Mouse (Mus musculus): ENCODE results near the gene Ifitm2. TPM values are rescaled to one million over a fixed set of nuclear protein-coding genes. Genes with fewer than 3 reads are reported as not detected.

The Ifitm2 gene
- polyA plus RNA-seq, 1 experiment from 2014 or later, result 1,406 TPM

Other genes with a start within 250 kb of the Ifitm2 start
- not detected in 2 replicates for gene Cyp2e1, start 192.2 kb downstream of the Ifitm2 start, polyA plus RNA-seq (2014; fragmentation: Nextera tagmentation; extraction: Ambion mirVana)
- 0.35 and 0.69 TPM in 2 replicates for gene Syce1, start 168.1 kb downstream of the Ifitm2 start, polyA plus RNA-seq (2014; fragmentation: Nextera tagmentation; extraction: Ambion mirVana)
- gene Zfp941, start 133.8 kb downstream of the Ifitm2 start, polyA plus RNA-seq (2014; fragmentation: Nextera tagmentation; extraction: Ambion mirVana), result 1.4 and 2.3 TPM in 2 replicates
- gene Urah, start 121.0 kb downstream of the Ifitm2 start, polyA plus RNA-seq (2014; fragmentation: Nextera tagmentation; extraction: Ambion mirVana), result 7.6 and 12.9 TPM in 2 replicates
- 0.88 and 3.6 TPM in 2 replicates for gene Scgb1c1, start 110.4 kb downstream of the Ifitm2 start, polyA plus RNA-seq (2014; fragmentation: Nextera tagmentation; extraction: Ambion mirVana)
- not detected in 2 replicates for gene Odf3, start 108.2 kb downstream of the Ifitm2 start, polyA plus RNA-seq (2014; fragmentation: Nextera tagmentation; extraction: Ambion mirVana)
- not detected in 2 replicates for gene Gm45785, start 99.7 kb downstream of the Ifitm2 start, polyA plus RNA-seq (2014; fragmentation: Nextera tagmentation; extraction: Ambion mirVana)
- 76.0 and 80.0 TPM in 2 replicates for gene Ric8a, start 99.0 kb downstream of the Ifitm2 start, polyA plus RNA-seq (2014; fragmentation: Nextera tagmentation; extraction: Ambion mirVana)
- 65.4 and 75.3 TPM in 2 replicates for gene Bet1l, start 98.4 kb downstream of the Ifitm2 start, polyA plus RNA-seq (2014; fragmentation: Nextera tagmentation; extraction: Ambion mirVana)
- gene Psmd13, start 74.0 kb downstream of the Ifitm2 start, polyA plus RNA-seq (2014; fragmentation: Nextera tagmentation; extraction: Ambion mirVana), result 127 and 140 TPM in 2 replicates
- 18.3 and 19.9 TPM in 2 replicates for gene Sirt3, start 73.7 kb downstream of the Ifitm2 start, polyA plus RNA-seq (2014; fragmentation: Nextera tagmentation; extraction: Ambion mirVana)
- gene Cox8b, start 55.5 kb downstream of the Ifitm2 start, polyA plus RNA-seq (2014; fragmentation: Nextera tagmentation; extraction: Ambion mirVana), result 55.5 and 92.1 TPM in 2 replicates
- 0.19 and 0.42 TPM in 2 replicates for gene Nlrp6, start 35.1 kb downstream of the Ifitm2 start, polyA plus RNA-seq (2014; fragmentation: Nextera tagmentation; extraction: Ambion mirVana)
- gene Pgghg, start 14.6 kb downstream of the Ifitm2 start, polyA plus RNA-seq (2014; fragmentation: Nextera tagmentation; extraction: Ambion mirVana), result 22.7 and 25.5 TPM in 2 replicates
- gene Ifitm5, start 5.7 kb downstream of the Ifitm2 start, polyA plus RNA-seq (2014; fragmentation: Nextera tagmentation; extraction: Ambion mirVana), result 108 and 179 TPM in 2 replicates
- gene Gm45717, start 50 bp downstream of the Ifitm2 start, polyA plus RNA-seq (2014; fragmentation: Nextera tagmentation; extraction: Ambion mirVana), result 0.89 TPM in 1 of 2 replicates, not detected in the other
- 63.4 and 76.6 TPM in 2 replicates for gene Ifitm1, start 11.2 kb upstream of the Ifitm2 start, polyA plus RNA-seq (2014; fragmentation: Nextera tagmentation; extraction: Ambion mirVana)
- 170 and 178 TPM in 2 replicates for gene Ifitm3, start 54.8 kb upstream of the Ifitm2 start, polyA plus RNA-seq (2014; fragmentation: Nextera tagmentation; extraction: Ambion mirVana)
- gene Ifitm6, start 61.9 kb upstream of the Ifitm2 start, polyA plus RNA-seq (2014; fragmentation: Nextera tagmentation; extraction: Ambion mirVana), result 1.6 and 2.1 TPM in 2 replicates
- gene Gm17387, start 73.1 kb upstream of the Ifitm2 start, polyA plus RNA-seq (2014; fragmentation: Nextera tagmentation; extraction: Ambion mirVana), result not detected in 2 replicates
- 6.6 and 10.3 TPM in 2 replicates for gene B4galnt4, start 105.1 kb upstream of the Ifitm2 start, polyA plus RNA-seq (2014; fragmentation: Nextera tagmentation; extraction: Ambion mirVana)
- 30.0 and 33.5 TPM in 2 replicates for gene Pkp3, start 122.2 kb upstream of the Ifitm2 start, polyA plus RNA-seq (2014; fragmentation: Nextera tagmentation; extraction: Ambion mirVana)
- gene Sigirr, start 144.6 kb upstream of the Ifitm2 start, polyA plus RNA-seq (2014; fragmentation: Nextera tagmentation; extraction: Ambion mirVana), result 4.0 and 4.4 TPM in 2 replicates
- gene Ano9, start 161.8 kb upstream of the Ifitm2 start, polyA plus RNA-seq (2014; fragmentation: Nextera tagmentation; extraction: Ambion mirVana), result 3.7 and 5.0 TPM in 2 replicates
- gene Ptdss2, start 166.4 kb upstream of the Ifitm2 start, polyA plus RNA-seq (2014; fragmentation: Nextera tagmentation; extraction: Ambion mirVana), result 64.5 and 74.8 TPM in 2 replicates
- 160 and 166 TPM in 2 replicates for gene Rnh1, start 216.9 kb upstream of the Ifitm2 start, polyA plus RNA-seq (2014; fragmentation: Nextera tagmentation; extraction: Ambion mirVana)
- 122 and 142 TPM in 2 replicates for gene Hras, start 238.0 kb upstream of the Ifitm2 start, polyA plus RNA-seq (2014; fragmentation: Nextera tagmentation; extraction: Ambion mirVana)
- gene Lrrc56, start 238.2 kb upstream of the Ifitm2 start, polyA plus RNA-seq (2014; fragmentation: Nextera tagmentation; extraction: Ambion mirVana), result 6.0 and 7.2 TPM in 2 replicates

Data from embryonic facial prominence, embryonic 14.5 days (tissue).